Mouse (Mus musculus) embryonic fibroblast, embryonic 13.5 days (primary cell): Measurements from ENCODE around the gene Zfp775. TPM values are rescaled to one million over a fixed set of nuclear protein-coding genes. Genes with fewer than 3 reads are reported as not detected.

ENCODE experiments used
- H3K27ac ChIP-seq: 2 replicates; pipeline ENCODE4 v1.5.1; 2012; ENCODE audit warnings: low read length, control low read depth, inconsistent platforms; ENCODE audit not compliant: insufficient read depth
- H3K4me1 ChIP-seq: 2 replicates; pipeline ENCODE4 v1.6.1; 2011; ENCODE audit warnings: low read length; ENCODE audit not compliant: control insufficient read depth, insufficient read depth
- H3K4me3 ChIP-seq: 2 replicates; pipeline ENCODE4 v1.5.1; 2011; ENCODE audit warnings: mild to moderate bottlenecking, control low read depth, low read length; ENCODE audit not compliant: insufficient read depth
- CTCF ChIP-seq: IDR thresholded peaks from 2 replicates; pipeline ENCODE4 v1.5.1; 2011; ENCODE audit warnings: mild to moderate bottlenecking, control low read depth, low read length, moderate library complexity, borderline replicate concordance; ENCODE audit not compliant: insufficient read depth
- POLR2A ChIP-seq: IDR thresholded peaks from 2 replicates; pipeline ENCODE4 v1.6.1; 2011; ENCODE audit warnings: low read depth, mild to moderate bottlenecking, control low read depth, low read length, moderate library complexity
- polyA plus RNA-seq: library from polyadenylated mRNA; stranded (reverse); fragments of >200 nt; gene quantifications from 2 replicates; pipeline ENCODE4 v1.2.4, GENCODE M21; 2011; ENCODE audit warnings: low read depth; ENCODE audit not compliant: missing spikeins, insufficient read length

Gene Zfp775
- polyA plus RNA-seq, 1 experiment: 2.7 TPM

GRCm38 (mm10) chr6:48664750-48665149 lies 62.9 kb downstream of the Zfp775 start:
- H3K27ac ChIP-seq: no peak overlapping the region
- no peak overlapping the region for H3K4me3 ChIP-seq
- H3K4me1 ChIP-seq: no peaks in the 10 kb centered on the region
- no peak for TF ChIP-seq CTCF
- TF ChIP-seq POLR2A: no peak

GRCm38 (mm10) chr6:48665471-48665870 lies 63.6 kb downstream of the Zfp775 start:
- TF ChIP-seq CTCF: no peak
- TF ChIP-seq POLR2A: no peak
- no peak overlapping the region for H3K4me3 ChIP-seq
- H3K27ac ChIP-seq: no peak overlapping the region
- H3K4me1 ChIP-seq: no peaks in the 10 kb centered on the region

DNA sequence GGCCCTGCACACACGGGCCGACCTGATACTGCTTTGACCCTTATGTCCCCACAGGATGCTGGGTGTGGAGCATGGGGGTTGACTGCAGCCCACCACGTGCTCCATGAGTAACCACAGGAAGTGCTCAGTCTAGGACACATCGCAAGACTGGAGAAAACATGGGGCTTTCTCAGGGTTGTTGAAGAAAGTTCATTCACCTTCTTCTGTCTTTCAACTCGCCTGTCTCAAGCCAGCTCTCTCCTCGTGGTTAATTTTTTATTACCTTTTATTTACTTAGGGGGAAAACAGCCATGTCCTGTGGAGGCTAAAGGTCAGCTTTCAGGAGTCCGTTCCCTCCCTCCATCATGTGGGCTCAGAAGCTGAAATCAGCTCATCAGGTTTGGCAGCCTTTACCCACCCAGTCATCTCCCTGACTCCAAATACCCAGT lies 64.3 kb downstream of the Zfp775 start:
- no peak overlapping the region for H3K27ac ChIP-seq
- no peak overlapping the region for H3K4me3 ChIP-seq
- no peaks in the 10 kb centered on the region for H3K4me1 ChIP-seq
- TF ChIP-seq POLR2A: no peak
- no peak for TF ChIP-seq CTCF

DNA sequence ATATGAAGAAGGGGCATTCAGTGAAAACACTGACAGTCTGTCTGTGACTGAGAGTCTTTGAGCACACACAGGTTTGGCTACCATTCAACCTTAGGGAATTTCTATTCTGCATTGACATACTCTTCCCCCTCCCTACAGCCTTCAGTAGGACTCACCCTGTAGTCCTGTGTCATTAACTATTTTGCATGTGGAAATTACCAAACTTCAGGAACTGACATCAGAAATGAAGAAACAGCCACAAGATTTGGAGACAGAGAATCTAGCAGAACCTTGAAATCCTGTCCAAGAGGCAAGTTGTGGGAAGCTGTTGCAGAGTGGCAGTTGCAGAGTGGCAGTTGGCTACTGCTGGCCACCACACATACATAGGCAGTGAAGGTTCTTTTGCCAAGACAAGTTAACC lies 66.2 kb downstream of the Zfp775 start:
- no peaks in the 10 kb centered on the region for H3K4me1 ChIP-seq
- H3K4me3 ChIP-seq: no peak overlapping the region
- H3K27ac ChIP-seq: no peak overlapping the region
- TF ChIP-seq POLR2A: no peak
- no peak for TF ChIP-seq CTCF

DNA sequence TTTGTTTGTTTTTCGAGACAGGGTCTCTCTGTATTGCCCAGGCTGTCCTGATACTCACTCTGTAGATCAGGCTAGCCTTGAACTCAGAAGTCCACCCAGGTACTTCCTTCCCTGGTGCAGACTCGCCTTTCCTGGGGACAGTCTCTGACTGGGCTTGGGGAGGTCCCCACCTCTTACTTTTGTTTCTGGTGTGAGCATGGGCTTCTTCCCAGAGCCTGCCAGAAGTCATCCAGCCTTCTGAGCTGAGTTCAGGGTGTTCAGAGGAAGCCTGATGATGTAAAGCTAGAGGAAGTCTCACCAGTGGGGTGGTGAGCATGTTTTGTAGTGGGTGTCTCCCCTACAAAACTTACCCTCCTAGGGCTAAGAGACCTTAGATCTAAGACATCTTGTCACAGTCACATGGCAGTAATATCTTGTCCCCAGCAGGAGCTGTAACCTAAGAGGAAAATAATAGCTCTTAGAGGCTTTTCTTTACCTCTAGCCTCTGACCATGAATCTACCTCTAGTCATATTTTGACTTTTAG lies 67.6 kb downstream of the Zfp775 start:
- TF ChIP-seq POLR2A (no peak), CTCF (no peak)

More for the DNA sequence above, 67.6 kb downstream of the Zfp775 start:
- Histone ChIP-seq H3K4me1 (no peaks in the 10 kb centered on the region), H3K4me3 (no peak overlapping the region), H3K27ac (no peak overlapping the region)

Other genes starting within 250 kb of the Zfp775 start
- gene Krba1, start 206.5 kb upstream of the Zfp775 start, polyA plus RNA-seq: 10.8 and 15.6 TPM in 2 replicates
- 10.6 and 14.7 TPM in 2 replicates for gene Zfp467, start 156.2 kb upstream of the Zfp775 start, polyA plus RNA-seq
- gene Sspo, start 153.8 kb upstream of the Zfp775 start, polyA plus RNA-seq: 0.08 and 0.21 TPM in 2 replicates
- gene Atp6v0e2, start 64.4 kb upstream of the Zfp775 start, polyA plus RNA-seq: 13.9 and 18.2 TPM in 2 replicates
- gene Lrrc61, start 47.3 kb upstream of the Zfp775 start, polyA plus RNA-seq: 5.5 and 9.2 TPM in 2 replicates
- gene Rarres2, start 29.3 kb upstream of the Zfp775 start, polyA plus RNA-seq: 2.1 and 2.3 TPM in 2 replicates
- not detected in 2 replicates for gene Gm45021, start 12.5 kb upstream of the Zfp775 start, polyA plus RNA-seq
- gene Repin1, start 8.2 kb upstream of the Zfp775 start, polyA plus RNA-seq: 16.3 and 19.0 TPM in 2 replicates
- gene Gm44965, start 8.1 kb upstream of the Zfp775 start, polyA plus RNA-seq: not detected in 2 replicates
- 0.84 and 1.6 TPM in 2 replicates for gene AI854703, start 24.7 kb downstream of the Zfp775 start, polyA plus RNA-seq
- not detected in 2 replicates for gene Gimap8, start 45.2 kb downstream of the Zfp775 start, polyA plus RNA-seq
- 1.5 and 1.7 TPM in 2 replicates for gene Gimap9, start 74.1 kb downstream of the Zfp775 start, polyA plus RNA-seq
- gene Gimap4, start 82.5 kb downstream of the Zfp775 start, polyA plus RNA-seq: not detected in 2 replicates
- 0.72 and 0.88 TPM in 2 replicates for gene Gimap6, start 106.2 kb downstream of the Zfp775 start, polyA plus RNA-seq
- not detected in 2 replicates for gene Gm28053, start 116.5 kb downstream of the Zfp775 start, polyA plus RNA-seq
- gene Gimap7, start 116.6 kb downstream of the Zfp775 start, polyA plus RNA-seq: not detected in 2 replicates
- not detected in 2 replicates for gene Gimap1, start 137.0 kb downstream of the Zfp775 start, polyA plus RNA-seq
- not detected in 2 replicates for gene Gimap5, start 144.1 kb downstream of the Zfp775 start, polyA plus RNA-seq
- gene Gimap3, start 168.8 kb downstream of the Zfp775 start, polyA plus RNA-seq: not detected in 2 replicates
- gene Tmem176a, start 238.9 kb downstream of the Zfp775 start, polyA plus RNA-seq: 102 and 117 TPM in 2 replicates
- gene Tmem176b, start 239.4 kb downstream of the Zfp775 start, polyA plus RNA-seq: 119 and 168 TPM in 2 replicates